Mouse (Mus musculus) CH12.LX (cell line): ENCODE results near the gene Tm7sf3.

Source experiments
- CTCF ChIP-seq, 2 experiments: IDR thresholded peaks in 1 of 2; conservative IDR thresholded peaks in 1 of 2; 2 replicates each; pipeline ENCODE4 v1.5.1; 2011 to 2012; ENCODE audit warnings: low read depth in 2 of 2, low read length in 2 of 2, improper control_type of control experiment in 1 of 2, inconsistent platforms in 1 of 2, mild to moderate bottlenecking in 1 of 2, moderate library complexity in 1 of 2
- IRF4 ChIP-seq: IDR thresholded peaks from 2 replicates; pipeline ENCODE4 v1.6.1; 2014; ENCODE audit warnings: low read depth, mild to moderate bottlenecking, inconsistent platforms, low read length, improper control_type of control experiment
- ZMIZ1 ChIP-seq: IDR thresholded peaks from 2 replicates; pipeline ENCODE4 v1.6.1; 2012; ENCODE audit warnings: low read depth, mild to moderate bottlenecking, inconsistent platforms, low read length, improper control_type of control experiment

DNA sequence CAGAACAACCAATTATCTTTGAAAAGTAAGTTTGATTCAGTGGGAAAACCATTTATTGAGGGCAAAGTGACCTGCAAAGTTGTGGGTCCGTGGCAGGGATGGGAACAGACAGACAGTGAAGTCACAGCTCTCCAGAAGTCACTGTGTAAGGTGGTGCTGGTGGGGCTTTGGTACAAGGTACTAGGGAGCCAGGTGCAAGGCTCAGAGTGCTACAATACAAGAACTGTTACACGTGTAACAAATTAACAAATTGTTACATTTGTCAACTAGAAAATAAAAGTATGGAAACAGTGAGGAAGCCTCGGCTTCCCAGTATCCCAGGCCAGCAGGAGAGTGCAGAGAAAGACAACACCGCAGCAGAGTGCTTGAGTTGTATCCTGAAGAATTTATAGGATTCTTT lies 31.1 kb upstream of the Tm7sf3 start:
- TF ChIP-seq IRF4 (no peak), CTCF (conservative IDR thresholded peaks at IDR 0.05 in 1 of 2, IDR thresholded peaks at IDR 0.05 in 1 of 2; ENCODE audit: low read depth in 2 of 2, low read length in 2 of 2) (no peak), ZMIZ1 (no peak)
